Mouse (Mus musculus) heart, embryonic 15.5 days (tissue): ENCODE results near the gene Igsf9. TPM values are rescaled to one million over a fixed set of nuclear protein-coding genes. Genes with fewer than 3 reads are reported as not detected.

Experiments used
- ATAC-seq: fragments of 200-750 bp; cut with Nextera tagmentation; replicated peaks from 2 replicates; pipeline ENCODE4 v1.8.0; 2017; ENCODE audit warnings: low read depth, moderate TSS enrichment; ENCODE audit not compliant: insufficient number of reproducible peaks, insufficient read depth, low FRiP score
- H3K27ac ChIP-seq: fragments of 300-500 bp; sonication (generic); 2 replicates; pipeline ENCODE4 v1.5.1; 2015; ENCODE audit warnings: mild to moderate bottlenecking, inconsistent platforms
- H3K27me3 ChIP-seq: fragments of 300-500 bp; sonication (generic); 2 replicates; pipeline ENCODE4 v1.6.1; 2015; ENCODE audit warnings: inconsistent platforms
- H3K36me3 ChIP-seq: fragments of 300-500 bp; sonication (generic); 2 replicates; pipeline ENCODE4 v1.6.1; 2015; ENCODE audit warnings: mild to moderate bottlenecking, inconsistent platforms
- H3K4me1 ChIP-seq: fragments of 300-500 bp; sonication (generic); replicated peaks from 2 replicates; pipeline ENCODE4 v1.6.1; 2015; ENCODE audit warnings: inconsistent platforms
- H3K4me2 ChIP-seq: fragments of 300-500 bp; sonication (generic); 2 replicates; pipeline ENCODE4 v1.6.1; 2015; ENCODE audit warnings: inconsistent platforms, mild to moderate bottlenecking, moderate library complexity
- H3K4me3 ChIP-seq: fragments of 300-500 bp; sonication (generic); 2 replicates; pipeline ENCODE4 v1.5.1; 2015; ENCODE audit warnings: mild to moderate bottlenecking, inconsistent platforms
- H3K9ac ChIP-seq: fragments of 300-500 bp; sonication (generic); 2 replicates; pipeline ENCODE4 v1.6.1; 2015; ENCODE audit warnings: mild to moderate bottlenecking, inconsistent platforms
- H3K9me3 ChIP-seq: fragments of 300-500 bp; sonication (generic); replicated peaks from 2 replicates; pipeline ENCODE4 v1.6.1; 2016; ENCODE audit warnings: inconsistent platforms
- WGBS: fragments of 180-500 bp; shearing (Covaris S2); methylation state at CpG from one replicate; pipeline ENCODE4 v1.1.7; 2015; ENCODE audit warnings: mixed read lengths; 5-methylcytosine and 5-hydroxymethylcytosine counted together
- polyA plus RNA-seq: library from polyadenylated mRNA; unstranded; fragments of >200 nt; fragmentation: Nextera tagmentation; extraction: Ambion mirVana; gene quantifications from 2 replicates; pipeline ENCODE4 v1.2.1, GENCODE M21; 2015

The Igsf9 gene
- polyA plus RNA-seq, 1 experiment from 2014 or later, result 2.9 TPM

- Histone ChIP-seq H3K4me1 (peaks cover 19% of the 10 kb centered on the region), H3K9ac (no peak overlapping the region), H3K27me3 (peaks cover 14% of the 10 kb centered on the region; the same call in 1 of the 2 replicates), H3K36me3 (no peaks in the 10 kb centered on the region), H3K9me3 (no peaks in the 10 kb centered on the region), H3K4me3 (no peak overlapping the region), H3K27ac (no peak overlapping the region), H3K4me2 (no peak overlapping the region)
- ATAC-seq, result no peak
- WGBS, result 80% methylated on average over 13 of the region's 13 CpGs
These were observed 3.1 kb downstream of the Igsf9 start for GRCm38 (mm10) chr1:172484671-172485070.

- Histone ChIP-seq H3K36me3 (no peaks in the 10 kb centered on the region), H3K9me3 (no peaks in the 10 kb centered on the region), H3K27me3 (peaks cover 14% of the 10 kb centered on the region; the same call in 1 of the 2 replicates), H3K9ac (no peak overlapping the region), H3K4me3 (no peak overlapping the region), H3K4me2 (no peak overlapping the region), H3K27ac (no peak overlapping the region), H3K4me1 (peaks cover 24% of the 10 kb centered on the region)
- 59% methylated on average over 6 of the region's 6 CpGs for WGBS
- ATAC-seq, result no peak
These were observed 4.2 kb downstream of the Igsf9 start for GRCm38 (mm10) chr1:172485821-172486220.

GRCm38 (mm10) chr1:172486236-172486635, 4.6 kb downstream of the Igsf9 start:
- Histone ChIP-seq H3K9me3 (no peaks in the 10 kb centered on the region), H3K4me2 (no peak overlapping the region), H3K27ac (no peak overlapping the region), H3K9ac (no peak overlapping the region), H3K27me3 (peaks cover 14% of the 10 kb centered on the region; the same call in 1 of the 2 replicates), H3K36me3 (no peaks in the 10 kb centered on the region), H3K4me3 (no peak overlapping the region), H3K4me1 (peaks cover 22% of the 10 kb centered on the region)
- whole genome bisulfite sequencing, result 50% methylated on average over 4 of the region's 4 CpGs
- ATAC-seq, result no peak

- H3K4me3 ChIP-seq, result no peak overlapping the region
- no peak overlapping the region for H3K4me2 ChIP-seq
- no peak overlapping the region for H3K9ac ChIP-seq
- H3K36me3 ChIP-seq, result no peaks in the 10 kb centered on the region
- H3K9me3 ChIP-seq, result no peaks in the 10 kb centered on the region
- no peak overlapping the region for H3K27ac ChIP-seq
- peaks cover 18% of the 10 kb centered on the region for H3K4me1 ChIP-seq
- WGBS, result 79% methylated on average over 5 of the region's 5 CpGs
- H3K27me3 ChIP-seq, result peaks cover 14% of the 10 kb centered on the region; the same call in 1 of the 2 replicates
- no peak for ATAC-seq
These were observed 5.1 kb downstream of the Igsf9 start for GRCm38 (mm10) chr1:172486651-172487050.

- Histone ChIP-seq H3K4me1 (peaks cover 9% of the 10 kb centered on the region), H3K9ac (no peak overlapping the region), H3K4me2 (no peak overlapping the region), H3K4me3 (no peak overlapping the region), H3K36me3 (no peaks in the 10 kb centered on the region), H3K9me3 (no peaks in the 10 kb centered on the region), H3K27me3 (peaks cover 14% of the 10 kb centered on the region; the same call in 1 of the 2 replicates), H3K27ac (no peak overlapping the region)
- 73% methylated on average over 4 of the region's 4 CpGs for WGBS
- no peak for ATAC-seq
These were observed 6.3 kb downstream of the Igsf9 start for GRCm38 (mm10) chr1:172487859-172488258.

GRCm38 (mm10) chr1:172488831-172489230, 7.2 kb downstream of the Igsf9 start:
- Histone ChIP-seq H3K27ac (no peak overlapping the region), H3K4me2 (no peak overlapping the region), H3K4me3 (no peak overlapping the region), H3K27me3 (peaks cover 12% of the 10 kb centered on the region; the same call in 1 of the 2 replicates), H3K4me1 (peaks cover 5% of the 10 kb centered on the region), H3K36me3 (no peaks in the 10 kb centered on the region), H3K9ac (no peak overlapping the region), H3K9me3 (no peaks in the 10 kb centered on the region)
- no peak for ATAC-seq
- WGBS, result 60% methylated on average over 7 of the region's 7 CpGs

- Histone ChIP-seq H3K9ac (peak overlapping the region; percentile 54; the same call in 1 of the 2 replicates), H3K4me3 (peak overlapping the region; percentile 45), H3K4me1 (peaks cover 5% of the 10 kb centered on the region), H3K9me3 (no peaks in the 10 kb centered on the region), H3K27ac (no peak overlapping the region), H3K4me2 (peak overlapping the region; percentile 76), H3K27me3 (0 out of 2 replicates have a peak, but pooled peaks cover 7% of the 10 kb centered on the region), H3K36me3 (no peaks in the 10 kb centered on the region)
- ATAC-seq, result no peak
- WGBS, result 47% methylated on average over 12 of the region's 12 CpGs
These were observed 8.1 kb downstream of the Igsf9 start for GRCm38 (mm10) chr1:172489585-172490250.

- H3K4me1 ChIP-seq, result peaks cover 5% of the 10 kb centered on the region
- 10% methylated on average over 10 of the region's 10 CpGs for WGBS
- ATAC-seq, result no peak; the same call in 1 of the 2 replicates
- H3K9me3 ChIP-seq, result no peaks in the 10 kb centered on the region
- H3K27me3 ChIP-seq, result 0 out of 2 replicates have a peak, but pooled peaks cover 7% of the 10 kb centered on the region
- no peak overlapping the region for H3K27ac ChIP-seq
- peak overlapping the region; percentile 54; the same call in 1 of the 2 replicates for H3K9ac ChIP-seq
- H3K36me3 ChIP-seq, result no peaks in the 10 kb centered on the region
- H3K4me2 ChIP-seq, result peak overlapping the region; percentile 76
- peak overlapping the region; percentile 45 for H3K4me3 ChIP-seq
These were observed 8.7 kb downstream of the Igsf9 start for GRCm38 (mm10) chr1:172490261-172490661.

- H3K36me3 ChIP-seq, result no peaks in the 10 kb centered on the region
These were observed 10.5 kb downstream of the Igsf9 start for GRCm38 (mm10) chr1:172492047-172492446.

GRCm38 (mm10) chr1:172493516-172493915, 11.9 kb downstream of the Igsf9 start:
- ATAC-seq, result no peak

More at GRCm38 (mm10) chr1:172492047-172492446, 10.5 kb downstream of the Igsf9 start:
- ATAC-seq, result no peak
- Histone ChIP-seq H3K9ac (no peak overlapping the region), H3K9me3 (no peaks in the 10 kb centered on the region), H3K27me3 (0 out of 2 replicates have a peak, but pooled peaks cover 4% of the 10 kb centered on the region), H3K27ac (no peak overlapping the region), H3K4me1 (peaks cover 5% of the 10 kb centered on the region), H3K4me3 (no peak overlapping the region), H3K4me2 (no peak overlapping the region)
- 76% methylated on average over 8 of the region's 8 CpGs for WGBS

GRCm38 (mm10) chr1:172496030-172496429, 14.4 kb downstream of the Igsf9 start:
- 77% methylated on average over 17 of the region's 17 CpGs for WGBS
- Histone ChIP-seq H3K36me3 (no peaks in the 10 kb centered on the region), H3K9ac (no peak overlapping the region)

More at GRCm38 (mm10) chr1:172493516-172493915, 11.9 kb downstream of the Igsf9 start:
- H3K9ac ChIP-seq, result no peak overlapping the region
- H3K27me3 ChIP-seq, result 0 out of 2 replicates have a peak, but pooled peaks cover 4% of the 10 kb centered on the region
- 63% methylated on average over 6 of the region's 6 CpGs for WGBS
- H3K4me3 ChIP-seq, result no peak overlapping the region
- H3K4me1 ChIP-seq, result peaks cover 5% of the 10 kb centered on the region
- no peak overlapping the region for H3K27ac ChIP-seq
- H3K9me3 ChIP-seq, result no peaks in the 10 kb centered on the region
- H3K4me2 ChIP-seq, result no peak overlapping the region
- no peaks in the 10 kb centered on the region for H3K36me3 ChIP-seq

More at GRCm38 (mm10) chr1:172496030-172496429, 14.4 kb downstream of the Igsf9 start:
- Histone ChIP-seq H3K9me3 (no peaks in the 10 kb centered on the region), H3K4me3 (no peak overlapping the region), H3K4me1 (peaks cover 10% of the 10 kb centered on the region), H3K27me3 (0 out of 2 replicates have a peak, but pooled peaks cover 4% of the 10 kb centered on the region), H3K27ac (no peak overlapping the region), H3K4me2 (no peak overlapping the region)
- no peak for ATAC-seq
